Mouse (Mus musculus) olfactory bulb, adult 2 months (tissue): ENCODE data around the gene Tspan31.

Experiments
- CTCF ChIP-seq: fragments of 200-500 bp; IDR thresholded peaks from 2 replicates; pipeline ENCODE4 v1.5.1; 2012; ENCODE audit warnings: low read depth, mild to moderate bottlenecking, low read length, moderate library complexity; ENCODE audit not compliant: insufficient read depth
- POLR2A ChIP-seq: fragments of 200-500 bp; IDR thresholded peaks from 2 replicates; pipeline ENCODE4 v1.6.1; 2012; ENCODE audit warnings: mild to moderate bottlenecking, low read depth, low read length, moderate library complexity; ENCODE audit not compliant: insufficient read depth

DNA sequence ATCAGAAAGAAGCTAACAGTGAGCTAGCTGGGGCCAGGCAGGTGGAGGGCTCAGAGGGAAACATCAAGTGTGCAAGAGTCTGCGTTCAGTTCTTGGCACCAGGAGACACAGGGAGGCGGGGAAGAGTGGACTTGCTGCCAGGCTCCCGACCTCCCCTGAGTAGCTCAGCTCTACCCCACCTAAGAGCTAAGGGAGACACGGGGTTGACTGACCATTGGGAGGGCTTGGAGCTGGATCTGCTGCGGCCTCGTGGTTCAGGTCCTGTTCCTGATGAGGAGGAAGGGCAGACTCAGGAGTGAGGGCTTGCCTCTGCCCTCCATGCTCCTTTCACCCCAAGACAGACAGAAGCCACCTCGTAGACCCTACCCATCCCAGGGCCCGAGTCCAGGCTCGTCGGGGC lies 29.1 kb upstream of the Tspan31 start:
- TF ChIP-seq CTCF: no peak
- no peak for TF ChIP-seq POLR2A
